Mouse (Mus musculus): ENCODE measurements around the gene Gtpbp10. TPM values are rescaled to one million over a fixed set of nuclear protein-coding genes. Genes with fewer than 3 reads are reported as not detected.
A peak's percentile ranks its signal among the peaks of the same experiment; 100 is the strongest.

Gene Gtpbp10
- polyA plus RNA-seq, 1 experiment from 2014 or later = 37.2 TPM

- Histone ChIP-seq H3K27ac (ENCODE audit: low read depth, low read length) (no peak overlapping the region), H3K4me2 (no peak overlapping the region), H3K4me1 (ENCODE audit: control insufficient read depth, insufficient read depth, low read length) (no peaks in the 10 kb centered on the region), H3K36me3 (ENCODE audit: control insufficient read depth, insufficient read depth, low read length) (no peaks in the 10 kb centered on the region), H3K9me3 (ENCODE audit: control insufficient read depth, low read length) (no peaks in the 10 kb centered on the region), H3K4me3 (ENCODE audit: low read depth, low read length) (no peak overlapping the region), H3K9ac (ENCODE audit: low read length) (no peak overlapping the region), H3K27me3 (ENCODE audit: control insufficient read depth, insufficient read depth, low read length) (no peaks in the 10 kb centered on the region)
- DNase-seq (ENCODE audit: low spot score, missing footprints) (peak; percentile 91), ATAC-seq (ENCODE audit: low FRiP score) (peak; percentile 82)
- WGBS = 46% methylated on average over 20 of the region's 20 CpGs
Measured at GRCm38 (mm10) chr5:5507701-5508225, 51.6 kb downstream of the Gtpbp10 start.

- ATAC-seq (ENCODE audit: low FRiP score) (no peak), DNase-seq (ENCODE audit: low spot score, missing footprints) (no peak)
- 91% methylated on average over 13 of the region's 13 CpGs for WGBS
Measured at GRCm38 (mm10) chr5:5504456-5504855, 54.9 kb downstream of the Gtpbp10 start.

GRCm38 (mm10) chr5:5503381-5503780, 56.0 kb downstream of the Gtpbp10 start:
- no peaks in the 10 kb centered on the region for H3K27me3 ChIP-seq (ENCODE audit: control insufficient read depth, insufficient read depth, low read length)
- H3K4me1 ChIP-seq (ENCODE audit: control insufficient read depth, insufficient read depth, low read length) = no peaks in the 10 kb centered on the region
- no peak overlapping the region for H3K4me3 ChIP-seq (ENCODE audit: low read depth, low read length)
- no peak overlapping the region for H3K27ac ChIP-seq (ENCODE audit: low read depth, low read length)
- no peaks in the 10 kb centered on the region for H3K9me3 ChIP-seq (ENCODE audit: control insufficient read depth, low read length)
- H3K9ac ChIP-seq (ENCODE audit: low read length) = no peak overlapping the region
- WGBS = 94% methylated on average over 4 of the region's 4 CpGs
- ATAC-seq (ENCODE audit: low FRiP score) (no peak), DNase-seq (ENCODE audit: low spot score, missing footprints) (no peak)
- H3K4me2 ChIP-seq = no peak overlapping the region
- no peaks in the 10 kb centered on the region for H3K36me3 ChIP-seq (ENCODE audit: control insufficient read depth, insufficient read depth, low read length)

More at GRCm38 (mm10) chr5:5504456-5504855, 54.9 kb downstream of the Gtpbp10 start:
- Histone ChIP-seq H3K9me3 (ENCODE audit: control insufficient read depth, low read length) (no peaks in the 10 kb centered on the region), H3K36me3 (ENCODE audit: control insufficient read depth, insufficient read depth, low read length) (no peaks in the 10 kb centered on the region), H3K27me3 (ENCODE audit: control insufficient read depth, insufficient read depth, low read length) (no peaks in the 10 kb centered on the region), H3K27ac (ENCODE audit: low read depth, low read length) (no peak overlapping the region), H3K4me3 (ENCODE audit: low read depth, low read length) (no peak overlapping the region), H3K9ac (ENCODE audit: low read length) (no peak overlapping the region), H3K4me1 (ENCODE audit: control insufficient read depth, insufficient read depth, low read length) (no peaks in the 10 kb centered on the region), H3K4me2 (no peak overlapping the region)

- Histone ChIP-seq H3K4me2 (no peak overlapping the region), H3K9ac (ENCODE audit: low read length) (no peak overlapping the region), H3K9me3 (ENCODE audit: control insufficient read depth, low read length) (no peaks in the 10 kb centered on the region), H3K4me3 (ENCODE audit: low read depth, low read length) (no peak overlapping the region), H3K27ac (ENCODE audit: low read depth, low read length) (no peak overlapping the region), H3K4me1 (ENCODE audit: control insufficient read depth, insufficient read depth, low read length) (no peaks in the 10 kb centered on the region), H3K27me3 (ENCODE audit: control insufficient read depth, insufficient read depth, low read length) (no peaks in the 10 kb centered on the region), H3K36me3 (ENCODE audit: control insufficient read depth, insufficient read depth, low read length) (no peaks in the 10 kb centered on the region)
- 86% methylated on average over 2 of the region's 2 CpGs for WGBS
- DNase-seq (ENCODE audit: low spot score, missing footprints) (no peak), ATAC-seq (ENCODE audit: low FRiP score) (no peak)
Measured at GRCm38 (mm10) chr5:5501583-5501982, 57.8 kb downstream of the Gtpbp10 start.

GRCm38 (mm10) chr5:5496393-5496792, 62.9 kb downstream of the Gtpbp10 start:
- Histone ChIP-seq H3K9ac (ENCODE audit: low read length) (no peak overlapping the region), H3K36me3 (ENCODE audit: control insufficient read depth, insufficient read depth, low read length) (no peaks in the 10 kb centered on the region), H3K9me3 (ENCODE audit: control insufficient read depth, low read length) (no peaks in the 10 kb centered on the region), H3K4me2 (no peak overlapping the region), H3K4me1 (ENCODE audit: control insufficient read depth, insufficient read depth, low read length) (no peaks in the 10 kb centered on the region), H3K27ac (ENCODE audit: low read depth, low read length) (no peak overlapping the region), H3K27me3 (ENCODE audit: control insufficient read depth, insufficient read depth, low read length) (peaks cover 3% of the 10 kb centered on the region; the same call in 1 of the 2 replicates), H3K4me3 (ENCODE audit: low read depth, low read length) (no peak overlapping the region)
- 72% methylated on average over 3 of the region's 3 CpGs for WGBS
- ATAC-seq (ENCODE audit: low FRiP score) (0 out of 2 replicates have a peak, but pooled peaks have one; percentile 8), DNase-seq (ENCODE audit: low spot score, missing footprints) (no peak)

GRCm38 (mm10) chr5:5495042-5495441, 64.3 kb downstream of the Gtpbp10 start:
- Histone ChIP-seq H3K27ac (ENCODE audit: low read depth, low read length) (no peak overlapping the region), H3K27me3 (ENCODE audit: control insufficient read depth, insufficient read depth, low read length) (peaks cover 3% of the 10 kb centered on the region; the same call in 1 of the 2 replicates), H3K9ac (ENCODE audit: low read length) (no peak overlapping the region), H3K9me3 (ENCODE audit: control insufficient read depth, low read length) (no peaks in the 10 kb centered on the region), H3K4me2 (no peak overlapping the region), H3K4me1 (ENCODE audit: control insufficient read depth, insufficient read depth, low read length) (no peaks in the 10 kb centered on the region), H3K36me3 (ENCODE audit: control insufficient read depth, insufficient read depth, low read length) (no peaks in the 10 kb centered on the region), H3K4me3 (ENCODE audit: low read depth, low read length) (no peak overlapping the region)
- ATAC-seq (ENCODE audit: low FRiP score) = peak; percentile 54; the same call in 1 of the 2 replicates
- no peak for DNase-seq (ENCODE audit: low spot score, missing footprints)
- WGBS = 89% methylated on average over 4 of the region's 4 CpGs

GRCm38 (mm10) chr5:5494269-5495005, 64.9 kb downstream of the Gtpbp10 start:
- Histone ChIP-seq H3K36me3 (ENCODE audit: control insufficient read depth, insufficient read depth, low read length) (no peaks in the 10 kb centered on the region), H3K9me3 (ENCODE audit: control insufficient read depth, low read length) (no peaks in the 10 kb centered on the region), H3K4me2 (no peak overlapping the region), H3K27ac (ENCODE audit: low read depth, low read length) (no peak overlapping the region), H3K9ac (ENCODE audit: low read length) (no peak overlapping the region), H3K4me1 (ENCODE audit: control insufficient read depth, insufficient read depth, low read length) (no peaks in the 10 kb centered on the region), H3K27me3 (ENCODE audit: control insufficient read depth, insufficient read depth, low read length) (peaks cover 3% of the 10 kb centered on the region; the same call in 1 of the 2 replicates), H3K4me3 (ENCODE audit: low read depth, low read length) (no peak overlapping the region)
- peak; percentile 91 for DNase-seq (ENCODE audit: low spot score, missing footprints)
- peak; percentile 75 for ATAC-seq (ENCODE audit: low FRiP score)
- 42% methylated on average over 16 of the region's 16 CpGs for WGBS

- no peak overlapping the region for H3K9ac ChIP-seq (ENCODE audit: low read length)
- no peaks in the 10 kb centered on the region for H3K4me1 ChIP-seq (ENCODE audit: control insufficient read depth, insufficient read depth, low read length)
- no peak overlapping the region for H3K4me2 ChIP-seq
- H3K27me3 ChIP-seq (ENCODE audit: control insufficient read depth, insufficient read depth, low read length) = peaks cover 3% of the 10 kb centered on the region; the same call in 1 of the 2 replicates
- no peaks in the 10 kb centered on the region for H3K9me3 ChIP-seq (ENCODE audit: control insufficient read depth, low read length)
- H3K27ac ChIP-seq (ENCODE audit: low read depth, low read length) = no peak overlapping the region
- no peak overlapping the region for H3K4me3 ChIP-seq (ENCODE audit: low read depth, low read length)
- DNase-seq (ENCODE audit: low spot score, missing footprints) = no peak
- WGBS = 89% methylated on average over 4 of the region's 4 CpGs
- ATAC-seq (ENCODE audit: low FRiP score) = no peak
- no peaks in the 10 kb centered on the region for H3K36me3 ChIP-seq (ENCODE audit: control insufficient read depth, insufficient read depth, low read length)
Measured at GRCm38 (mm10) chr5:5492163-5492562, 67.2 kb downstream of the Gtpbp10 start.
